Mouse (Mus musculus) bone marrow macrophage, adult 2 months (primary cell): ENCODE results near the gene Gm40193.

Experiments used
- CTCF ChIP-seq: IDR thresholded peaks from 2 replicates; pipeline ENCODE4 v1.5.1; 2012; ENCODE audit warnings: low read depth, mild to moderate bottlenecking, low read length, moderate library complexity
- POLR2A ChIP-seq: IDR thresholded peaks from 2 replicates; pipeline ENCODE4 v1.6.1; 2012; ENCODE audit warnings: mild to moderate bottlenecking, low read depth, low read length, borderline replicate concordance

DNA sequence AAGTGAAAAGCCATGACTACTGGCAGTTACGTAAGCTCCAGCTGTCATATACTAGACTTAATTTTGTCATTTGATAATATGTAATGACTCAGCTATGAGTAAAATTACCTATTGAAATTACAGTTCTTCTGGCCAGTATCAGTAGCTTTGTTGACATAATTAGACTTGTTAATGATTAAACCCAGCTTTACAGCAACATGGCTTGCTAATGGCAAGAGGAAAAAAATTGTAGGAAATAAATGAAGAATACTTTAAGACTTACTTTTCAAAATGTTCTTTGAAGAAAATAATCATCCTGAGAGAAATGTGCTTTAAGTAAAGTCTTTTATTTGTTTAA lies 32.3 kb downstream of the Gm40193 start:
- no peak for TF ChIP-seq CTCF
- no peak for TF ChIP-seq POLR2A
